Mouse (Mus musculus): ENCODE data around the gene Sumf1. TPM values are rescaled to one million over a fixed set of nuclear protein-coding genes. Genes with fewer than 3 reads are reported as not detected.

Sumf1 gene
- polyA plus RNA-seq, 1 experiment from 2014 or later, result 24.7 TPM

- Histone ChIP-seq H3K27me3 (no peaks in the 10 kb centered on the region), H3K36me3 (peaks cover 21% of the 10 kb centered on the region), H3K9me3 (replicated peaks) (no peaks in the 10 kb centered on the region), H3K4me2 (replicated peaks) (no peak overlapping the region), H3K9ac (no peak overlapping the region), H3K27ac (replicated peaks) (no peak overlapping the region), H3K4me3 (replicated peaks) (no peak overlapping the region), H3K4me1 (no peaks in the 10 kb centered on the region)
- 88% methylated on average over 6 of the region's 6 CpGs for WGBS
- no peak for ATAC-seq (ENCODE audit: insufficient number of reproducible peaks, low FRiP score, low TSS enrichment, low read depth)
Measured at GRCm38 (mm10) chr6:108168723-108169122, 16.7 kb downstream of the Sumf1 start.

DNA sequence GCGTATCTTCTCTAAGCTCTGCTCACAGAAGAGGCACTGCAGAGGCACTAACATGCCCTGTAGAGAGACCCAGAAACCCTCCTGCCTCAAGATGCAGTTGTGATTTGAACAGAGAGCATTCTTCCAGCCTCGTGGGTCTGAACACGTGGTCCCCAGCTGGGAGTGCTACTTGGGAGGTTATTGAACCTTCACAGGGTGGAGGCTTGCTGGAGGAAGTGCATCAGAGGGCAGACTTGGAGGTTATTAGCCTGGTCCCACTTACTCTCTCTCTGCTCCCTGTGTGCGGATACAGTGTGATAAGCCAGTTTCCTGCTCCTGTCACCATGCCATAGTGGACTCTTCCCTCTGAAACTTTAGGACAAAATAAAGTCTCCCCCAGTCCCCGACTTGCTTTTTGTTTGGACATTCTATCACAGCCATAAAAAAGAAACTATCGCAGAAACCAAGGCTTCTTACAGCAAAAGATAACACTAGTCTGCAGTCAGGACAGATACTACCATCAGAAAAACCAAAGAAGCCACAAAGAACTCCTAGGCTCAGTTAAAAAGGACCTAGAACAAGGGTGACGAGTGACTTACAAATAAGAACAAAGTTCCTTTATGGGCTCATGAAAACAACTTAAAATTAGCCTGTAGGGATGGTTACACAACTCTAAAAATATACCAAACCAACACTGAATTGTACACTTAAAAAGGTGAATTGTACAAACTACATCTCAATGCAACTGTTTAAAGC is 17.3 kb downstream of the Sumf1 start:
- no peak for ATAC-seq (ENCODE audit: insufficient number of reproducible peaks, low FRiP score, low TSS enrichment, low read depth)
- no peak overlapping the region for H3K9ac ChIP-seq
- H3K4me2 ChIP-seq (replicated peaks), result no peak overlapping the region
- no peak overlapping the region for H3K4me3 ChIP-seq (replicated peaks)
- H3K27ac ChIP-seq (replicated peaks), result no peak overlapping the region
- H3K9me3 ChIP-seq (replicated peaks), result no peaks in the 10 kb centered on the region
- 73% methylated on average over 7 of the region's 7 CpGs for WGBS
- H3K36me3 ChIP-seq, result peaks cover 20% of the 10 kb centered on the region
- H3K27me3 ChIP-seq, result no peaks in the 10 kb centered on the region
- H3K4me1 ChIP-seq, result no peaks in the 10 kb centered on the region

GRCm38 (mm10) chr6:108165598-108165997 is 19.8 kb downstream of the Sumf1 start:
- H3K27ac ChIP-seq (replicated peaks), result no peak overlapping the region
- H3K4me3 ChIP-seq (replicated peaks), result no peak overlapping the region
- no peaks in the 10 kb centered on the region for H3K27me3 ChIP-seq
- ATAC-seq (ENCODE audit: insufficient number of reproducible peaks, low FRiP score, low TSS enrichment, low read depth), result no peak
- H3K9ac ChIP-seq, result no peak overlapping the region
- H3K4me1 ChIP-seq, result no peaks in the 10 kb centered on the region
- no peaks in the 10 kb centered on the region for H3K9me3 ChIP-seq (replicated peaks)
- 77% methylated on average over 2 of the region's 2 CpGs for WGBS
- H3K36me3 ChIP-seq, result peaks cover 3% of the 10 kb centered on the region; the same call in 1 of the 2 replicates
- H3K4me2 ChIP-seq (replicated peaks), result no peak overlapping the region

DNA sequence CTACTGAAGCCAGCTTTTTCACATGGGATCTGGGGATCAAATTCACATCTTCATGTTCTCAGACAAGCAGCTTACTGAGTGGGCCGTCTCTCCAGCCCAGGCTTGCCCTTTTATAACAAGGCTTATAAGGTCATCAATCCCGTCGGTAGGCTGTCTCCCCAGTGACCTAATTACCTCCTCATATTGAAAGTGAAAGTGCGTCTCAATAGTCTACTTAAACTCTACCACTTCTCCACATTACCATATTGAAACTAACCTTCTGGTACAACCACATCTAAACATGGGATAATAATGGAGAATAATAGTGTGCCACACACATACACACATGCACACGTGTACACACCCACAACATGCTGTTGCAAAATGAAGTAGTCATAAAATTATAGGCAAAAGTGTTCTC is 20.4 kb downstream of the Sumf1 start:
- Histone ChIP-seq H3K27me3 (no peaks in the 10 kb centered on the region), H3K4me1 (no peaks in the 10 kb centered on the region), H3K4me2 (replicated peaks) (no peak overlapping the region), H3K9me3 (replicated peaks) (no peaks in the 10 kb centered on the region), H3K9ac (no peak overlapping the region), H3K4me3 (replicated peaks) (no peak overlapping the region), H3K36me3 (peaks cover 3% of the 10 kb centered on the region; the same call in 1 of the 2 replicates), H3K27ac (replicated peaks) (no peak overlapping the region)
- no peak for ATAC-seq (ENCODE audit: insufficient number of reproducible peaks, low FRiP score, low TSS enrichment, low read depth)
- WGBS, result 74% methylated on average over 5 of the region's 5 CpGs

DNA sequence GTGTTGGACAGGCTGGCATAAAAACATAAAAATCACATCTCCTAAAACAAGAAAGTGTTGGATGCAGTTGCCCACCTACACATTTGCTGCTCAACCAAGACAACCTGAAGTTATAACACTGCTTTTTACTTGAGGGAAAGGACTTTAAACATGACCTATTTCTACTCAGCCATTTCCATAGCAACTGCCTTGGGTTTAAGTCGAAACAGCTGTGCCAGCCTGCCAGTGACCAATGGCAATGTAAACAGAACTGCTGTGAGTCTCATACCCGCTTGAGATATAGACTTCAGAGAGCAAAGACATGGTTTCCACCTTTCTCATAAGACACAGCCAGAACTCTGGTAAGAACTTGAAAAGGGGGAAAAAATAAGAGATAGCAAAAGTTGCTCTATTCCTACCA is 24.8 kb downstream of the Sumf1 start:
- no peak for ATAC-seq (ENCODE audit: insufficient number of reproducible peaks, low FRiP score, low TSS enrichment, low read depth)
- no peak overlapping the region for H3K9ac ChIP-seq
- no peaks in the 10 kb centered on the region for H3K9me3 ChIP-seq (replicated peaks)
- H3K27me3 ChIP-seq, result no peaks in the 10 kb centered on the region
- H3K4me1 ChIP-seq, result no peaks in the 10 kb centered on the region
- H3K36me3 ChIP-seq, result no peaks in the 10 kb centered on the region
- 26% methylated on average over 2 of the region's 2 CpGs for WGBS
- H3K27ac ChIP-seq (replicated peaks), result 0 out of 2 replicates have a peak overlapping the region, but pooled peaks have one; percentile 34
- H3K4me2 ChIP-seq (replicated peaks), result no peak overlapping the region
- H3K4me3 ChIP-seq (replicated peaks), result no peak overlapping the region

DNA sequence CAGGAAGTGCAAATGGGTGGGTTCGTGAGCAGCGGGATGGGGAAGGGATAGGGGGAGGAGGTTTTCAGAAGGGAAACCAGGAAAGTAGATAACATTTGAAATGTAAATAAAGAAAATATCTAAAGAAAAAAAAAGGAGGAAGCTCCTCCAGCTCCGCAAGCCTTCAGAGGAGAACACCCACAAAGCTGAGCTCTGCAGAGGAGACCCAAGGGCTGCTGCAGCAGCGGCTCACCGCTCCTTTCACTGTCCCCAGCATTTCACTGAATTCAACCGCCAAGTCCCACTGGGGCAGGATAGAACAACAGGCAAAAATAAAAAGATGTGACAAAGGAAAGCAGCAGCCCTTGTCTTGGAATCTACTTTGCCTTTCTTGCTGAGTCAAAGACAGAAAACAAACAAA is 28.5 kb downstream of the Sumf1 start:
- Histone ChIP-seq H3K4me1 (peaks cover 9% of the 10 kb centered on the region; the same call in 1 of the 2 replicates), H3K27me3 (no peaks in the 10 kb centered on the region), H3K4me2 (replicated peaks) (no peak overlapping the region), H3K27ac (replicated peaks) (no peak overlapping the region), H3K4me3 (replicated peaks) (no peak overlapping the region), H3K9me3 (replicated peaks) (no peaks in the 10 kb centered on the region), H3K9ac (no peak overlapping the region), H3K36me3 (no peaks in the 10 kb centered on the region)
- ATAC-seq (ENCODE audit: insufficient number of reproducible peaks, low FRiP score, low TSS enrichment, low read depth), result no peak
- WGBS, result 64% methylated on average over 6 of the region's 6 CpGs

- Histone ChIP-seq H3K4me2 (replicated peaks) (no peak overlapping the region), H3K27me3 (no peaks in the 10 kb centered on the region), H3K4me3 (replicated peaks) (no peak overlapping the region), H3K9me3 (replicated peaks) (no peaks in the 10 kb centered on the region), H3K36me3 (no peaks in the 10 kb centered on the region), H3K27ac (replicated peaks) (no peak overlapping the region), H3K9ac (no peak overlapping the region), H3K4me1 (peaks cover 10% of the 10 kb centered on the region; the same call in 1 of the 2 replicates)
- 77% methylated on average over 4 of the region's 4 CpGs for WGBS
- ATAC-seq (ENCODE audit: insufficient number of reproducible peaks, low FRiP score, low TSS enrichment, low read depth), result no peak
Measured at GRCm38 (mm10) chr6:108154243-108154642, 31.1 kb downstream of the Sumf1 start.

- no peak overlapping the region for H3K4me2 ChIP-seq (replicated peaks)
- no peak overlapping the region for H3K4me3 ChIP-seq (replicated peaks)
- H3K27ac ChIP-seq (replicated peaks), result peak overlapping the region; percentile 65
- H3K27me3 ChIP-seq, result no peaks in the 10 kb centered on the region
- peak; percentile 43; the same call in 1 of the 2 replicates for ATAC-seq (ENCODE audit: insufficient number of reproducible peaks, low FRiP score, low TSS enrichment, low read depth)
- H3K9me3 ChIP-seq (replicated peaks), result no peaks in the 10 kb centered on the region
- H3K36me3 ChIP-seq, result no peaks in the 10 kb centered on the region
- H3K9ac ChIP-seq, result no peak overlapping the region
- peaks cover 10% of the 10 kb centered on the region; the same call in 1 of the 2 replicates for H3K4me1 ChIP-seq
- 69% methylated on average over 9 of the region's 9 CpGs for WGBS
Measured at GRCm38 (mm10) chr6:108152661-108153269, 32.6 kb downstream of the Sumf1 start.

DNA sequence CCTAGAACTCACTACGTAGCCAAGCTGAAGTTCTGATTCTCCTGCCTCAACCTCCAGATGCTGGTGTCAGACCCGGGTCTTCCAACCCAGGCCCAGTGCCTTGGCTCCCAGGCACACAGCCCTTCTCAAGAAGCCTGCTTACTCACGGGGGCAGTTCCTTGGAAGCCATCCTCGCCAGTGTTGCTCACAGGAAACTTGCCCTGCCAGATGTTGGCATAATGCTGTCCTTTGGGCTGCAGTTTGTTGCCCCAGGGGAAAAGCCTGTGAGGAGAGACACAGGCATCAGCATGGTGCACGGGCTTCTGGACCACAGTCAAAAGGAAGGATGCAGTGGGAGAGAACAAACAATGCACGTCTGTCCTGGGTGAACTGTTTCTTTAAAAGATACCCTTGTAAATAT is 33.3 kb downstream of the Sumf1 start:
- ATAC-seq (ENCODE audit: insufficient number of reproducible peaks, low FRiP score, low TSS enrichment, low read depth), result no peak
- Histone ChIP-seq H3K4me3 (replicated peaks) (no peak overlapping the region), H3K9ac (no peak overlapping the region), H3K4me2 (replicated peaks) (no peak overlapping the region), H3K36me3 (no peaks in the 10 kb centered on the region), H3K4me1 (peaks cover 10% of the 10 kb centered on the region; the same call in 1 of the 2 replicates), H3K27me3 (no peaks in the 10 kb centered on the region), H3K9me3 (replicated peaks) (no peaks in the 10 kb centered on the region), H3K27ac (replicated peaks) (peak overlapping the region; percentile 65)
- WGBS, result 53% methylated on average over 6 of the region's 6 CpGs

- H3K27me3 ChIP-seq, result no peaks in the 10 kb centered on the region
- no peak overlapping the region for H3K4me3 ChIP-seq (replicated peaks)
- peaks cover 10% of the 10 kb centered on the region; the same call in 1 of the 2 replicates for H3K4me1 ChIP-seq
- no peak overlapping the region for H3K27ac ChIP-seq (replicated peaks)
- no peaks in the 10 kb centered on the region for H3K36me3 ChIP-seq
- H3K9ac ChIP-seq, result no peak overlapping the region
- H3K9me3 ChIP-seq (replicated peaks), result no peaks in the 10 kb centered on the region
- H3K4me2 ChIP-seq (replicated peaks), result no peak overlapping the region
- WGBS, result 89% methylated on average over 4 of the region's 4 CpGs
- no peak for ATAC-seq (ENCODE audit: insufficient number of reproducible peaks, low FRiP score, low TSS enrichment, low read depth)
Measured at GRCm38 (mm10) chr6:108149235-108149634, 36.1 kb downstream of the Sumf1 start.

GRCm38 (mm10) chr6:108148435-108148834 is 36.9 kb downstream of the Sumf1 start:
- ATAC-seq (ENCODE audit: insufficient number of reproducible peaks, low FRiP score, low TSS enrichment, low read depth), result no peak
- WGBS, result 43% methylated on average over 3 of the region's 3 CpGs

More at GRCm38 (mm10) chr6:108148435-108148834, 36.9 kb downstream of the Sumf1 start:
- H3K36me3 ChIP-seq, result no peaks in the 10 kb centered on the region
- H3K27me3 ChIP-seq, result no peaks in the 10 kb centered on the region
- H3K4me3 ChIP-seq (replicated peaks), result no peak overlapping the region
- H3K9me3 ChIP-seq (replicated peaks), result no peaks in the 10 kb centered on the region
- H3K4me2 ChIP-seq (replicated peaks), result no peak overlapping the region
- H3K4me1 ChIP-seq, result peaks cover 10% of the 10 kb centered on the region; the same call in 1 of the 2 replicates
- H3K27ac ChIP-seq (replicated peaks), result no peak overlapping the region
- H3K9ac ChIP-seq, result no peak overlapping the region
